Mouse (Mus musculus) layer of hippocampus, postnatal 14 days (tissue): ENCODE measurements around the gene Odf2. TPM values are rescaled to one million over a fixed set of nuclear protein-coding genes. Genes with fewer than 3 reads are reported as not detected.

Experiments used
- DNase-seq, 2 experiments: peaks; one replicate each; pipeline ENCODE4 v3.0.0; 2021 to 2022; ENCODE audit warnings: low spot score in 2 of 2, mixed read lengths in 1 of 2
- total RNA-seq, 2 experiments: library from RNA; stranded (reverse); gene quantifications; 2 replicates each; pipeline ENCODE4 v1.2.3; 2021

Gene Odf2
- total RNA-seq, 2 experiments from 2014 or later = 91.4 to 107 TPM

- DNase-seq = peak in 1 of 2 experiments; percentile 17
Measured at GRCm38 (mm10) chr2:29931194-29931593, 42.2 kb downstream of the Odf2 start.

- DNase-seq = peak; percentile 96 to 97
Measured at GRCm38 (mm10) chr2:29934906-29935599, 46.0 kb downstream of the Odf2 start, which contains the start of gene Gle1. Gene Gle1 (plus strand): TSS chr2:29935426.

GRCm38 (mm10) chr2:29940073-29940472 is 51.1 kb downstream of the Odf2 start:
- DNase-seq = no peak

- no peak for DNase-seq
Measured at GRCm38 (mm10) chr2:29940826-29941225, 51.8 kb downstream of the Odf2 start.

- DNase-seq = no peak
Measured at GRCm38 (mm10) chr2:29944723-29945122, 55.7 kb downstream of the Odf2 start.

- DNase-seq = no peak
Measured at GRCm38 (mm10) chr2:29948896-29949295, 59.9 kb downstream of the Odf2 start.

GRCm38 (mm10) chr2:29961246-29961645 is 72.2 kb downstream of the Odf2 start:
- no peak for DNase-seq

GRCm38 (mm10) chr2:29964354-29965249 is 75.6 kb downstream of the Odf2 start:
- peak; percentile 53 to 78 for DNase-seq

GRCm38 (mm10) chr2:29965250-29965843 is 76.3 kb downstream of the Odf2 start, which contains the start of gene Sptan1:
Gene Sptan1 (plus strand): TSS chr2:29965560.
- DNase-seq = peak; percentile 94 to 97

- DNase-seq = peak; percentile 50 to 56
Measured at GRCm38 (mm10) chr2:29965906-29966305, 76.9 kb downstream of the Odf2 start.

- no peak for DNase-seq
Measured at GRCm38 (mm10) chr2:29966826-29967225, 77.8 kb downstream of the Odf2 start.

- no peak for DNase-seq
Measured at GRCm38 (mm10) chr2:29967768-29968167, 78.7 kb downstream of the Odf2 start.

GRCm38 (mm10) chr2:29968638-29969037 is 79.6 kb downstream of the Odf2 start:
- no peak for DNase-seq

- DNase-seq = no peak
Measured at GRCm38 (mm10) chr2:29971838-29972635, 83.0 kb downstream of the Odf2 start.

GRCm38 (mm10) chr2:29973525-29973924 is 84.5 kb downstream of the Odf2 start:
- no peak for DNase-seq

- DNase-seq = peak in 1 of 2 experiments; percentile 63
Measured at GRCm38 (mm10) chr2:29977307-29977706, 88.3 kb downstream of the Odf2 start.

- DNase-seq = no peak
Measured at GRCm38 (mm10) chr2:29980661-29981060, 91.6 kb downstream of the Odf2 start.
